Mouse (Mus musculus) heart, postnatal 25 days (tissue): Measurements from ENCODE around the gene Uba1. TPM values are rescaled to one million over a fixed set of nuclear protein-coding genes. Genes with fewer than 3 reads are reported as not detected.
"Not testable (repeated sequence)": the region's sequence is repeated elsewhere in the genome, so short reads cannot be mapped to it uniquely, and the experiment has no call there.

ENCODE experiments used
- DNase-seq: peaks from one replicate; pipeline ENCODE4 v3.0.0; 2022; ENCODE audit warnings: low spot score
- intact Hi-C: fragments of 180-260 bp; cut with DNase I; formaldehyde crosslinking; loops from one replicate; pipeline ENCODE4 v1.15.1; 2025
- total RNA-seq, 2 experiments: library from RNA; stranded (reverse); gene quantifications; 2 replicates each; pipeline ENCODE4 v1.2.3; 2021

The Uba1 gene
- total RNA-seq, 2 experiments from 2014 or later: 205 to 246 TPM

DNA sequence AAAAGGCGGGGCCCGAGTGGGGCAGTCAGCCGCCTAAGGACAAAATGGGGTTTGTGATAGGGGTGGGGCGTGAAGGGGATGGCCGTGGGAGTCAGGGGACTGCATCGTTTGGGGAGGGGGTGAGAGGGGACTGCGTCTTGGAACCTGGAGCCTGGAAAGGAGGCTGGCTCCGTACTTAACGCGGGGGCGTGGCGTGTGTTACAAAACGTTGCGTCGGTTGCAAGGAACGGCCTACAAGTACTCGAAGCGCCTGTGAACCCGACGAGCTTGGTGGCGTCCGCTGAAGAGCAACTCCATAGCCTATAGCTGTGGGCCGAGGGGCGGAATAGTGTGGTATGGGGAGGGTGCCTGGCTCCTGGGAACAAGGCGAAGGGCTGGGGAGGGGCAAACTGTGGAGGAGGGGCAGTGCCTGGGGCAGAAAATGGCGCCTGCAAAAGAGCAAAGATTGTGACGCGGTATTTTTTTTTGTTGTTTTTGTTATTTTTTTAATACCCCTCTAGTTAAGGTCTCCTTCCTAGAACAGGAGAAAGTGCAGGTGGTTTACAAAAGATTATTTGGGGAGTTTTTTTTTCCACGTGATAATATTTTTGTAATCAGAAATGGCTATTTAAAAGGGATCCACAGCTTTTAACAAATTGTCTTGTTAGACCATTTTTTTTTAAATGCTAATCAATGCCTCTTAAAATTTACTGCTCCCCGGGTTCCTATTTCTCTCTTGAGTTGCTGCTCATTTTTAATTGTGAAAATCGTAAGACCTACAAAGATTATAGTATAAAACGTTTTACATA lies 46.4 kb downstream of the Uba1 start:
- DNase-seq: peak; percentile 62
- intact Hi-C loops: no loop called here

DNA sequence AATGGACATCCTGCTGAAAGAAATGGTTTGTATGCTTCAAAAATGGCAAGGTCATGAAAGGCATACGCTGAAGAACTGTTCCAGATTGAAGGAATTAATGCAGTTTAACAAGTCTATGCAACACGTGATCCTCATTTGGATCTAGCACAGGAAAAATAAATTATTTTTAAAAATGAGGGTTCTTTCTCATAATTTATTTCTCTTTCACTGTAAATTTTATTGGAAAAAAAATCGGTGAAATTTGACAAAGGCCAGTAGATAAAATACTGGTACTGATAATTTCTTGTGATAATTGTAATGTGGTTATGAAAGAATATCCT lies 46.9 kb downstream of the Uba1 start:
- intact Hi-C loops: no loop called here
- no peak for DNase-seq

DNA sequence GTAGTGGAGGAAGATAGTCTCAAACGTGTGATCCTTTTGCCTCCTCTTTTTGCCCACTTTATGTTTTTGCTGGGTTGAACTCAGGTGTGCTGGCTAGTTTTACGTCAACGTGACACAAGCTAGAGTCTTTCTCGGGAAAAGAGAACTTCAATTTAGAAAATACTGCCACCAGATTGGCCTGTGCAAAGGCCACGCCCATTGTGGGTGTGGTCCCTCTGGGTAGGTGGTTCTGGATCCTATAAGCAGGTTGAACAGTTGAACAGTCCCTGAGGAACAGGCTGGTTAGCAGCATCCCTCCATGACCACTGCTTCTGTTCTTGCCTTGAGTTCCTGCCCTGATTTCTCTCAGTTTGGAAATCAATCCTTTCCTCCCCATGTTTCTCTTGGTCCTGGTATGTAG lies 70.6 kb downstream of the Uba1 start:
- intact Hi-C loops: no loop called here
- no peak for DNase-seq

DNA sequence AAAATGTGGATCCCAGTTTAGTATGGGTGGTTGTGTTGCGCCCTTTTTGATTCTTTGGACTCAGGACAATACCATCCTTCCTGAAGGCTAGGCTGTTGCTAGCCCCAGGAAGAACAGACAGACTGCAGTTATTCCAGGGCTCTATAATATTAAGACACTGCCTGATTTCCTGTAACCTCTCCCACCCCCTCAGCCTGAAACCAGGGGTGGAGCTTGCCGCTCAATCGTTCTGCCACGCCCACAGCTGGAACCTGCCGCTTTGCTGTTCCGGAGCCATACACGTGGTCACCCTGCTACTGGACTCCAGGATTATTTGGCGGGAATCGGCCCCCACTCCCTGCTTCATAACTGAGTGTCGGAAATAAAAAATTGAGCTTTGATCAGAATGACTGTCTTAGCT lies 71.9 kb downstream of the Uba1 start:
- DNase-seq: peak; percentile 5
- intact Hi-C loops: not testable (repeated sequence)

Other genes with a start within 250 kb of the Uba1 start
- 1 to 10 TPM; 2.0 to 2.3 TPM for gene Jade3, start 232.6 kb upstream of the Uba1 start, total RNA-seq
- under 1 TPM; 0.36 to 0.64 TPM for gene Rgn, start 108.5 kb upstream of the Uba1 start, total RNA-seq
- gene Rbm10, start 40.8 kb upstream of the Uba1 start, total RNA-seq: 10 to 100 TPM; 21.2 to 22.0 TPM
- 100 to 1,000 TPM; 677 to 733 TPM for gene Ndufb11, start 40.7 kb upstream of the Uba1 start, total RNA-seq
- gene Cdk16, start 29.6 kb downstream of the Uba1 start, total RNA-seq: 100 to 1,000 TPM; 133 to 152 TPM
- gene Usp11, start 45.6 kb downstream of the Uba1 start, total RNA-seq: 1 to 10 TPM; 4.3 to 6.5 TPM
- gene Araf, start 139.5 kb downstream of the Uba1 start, total RNA-seq: 10 to 100 TPM; 81.2 to 86.3 TPM
- 1 to 10 TPM; 5.5 to 7.1 TPM for gene Timp1, start 211.8 kb downstream of the Uba1 start, total RNA-seq